Mouse (Mus musculus) right cerebral cortex, postnatal 4 days (tissue): ENCODE measurements at regions not wholly inside any gene's neighbourhood (a gene's known extent, or its start where the extent isn't known, plus 50 kb on each side); places are given as distances from the start of the nearest gene placed in this dataset.

ENCODE experiments used
- DNase-seq: peaks from one replicate; pipeline ENCODE4 v3.0.0-alpha.2; 2022

DNA sequence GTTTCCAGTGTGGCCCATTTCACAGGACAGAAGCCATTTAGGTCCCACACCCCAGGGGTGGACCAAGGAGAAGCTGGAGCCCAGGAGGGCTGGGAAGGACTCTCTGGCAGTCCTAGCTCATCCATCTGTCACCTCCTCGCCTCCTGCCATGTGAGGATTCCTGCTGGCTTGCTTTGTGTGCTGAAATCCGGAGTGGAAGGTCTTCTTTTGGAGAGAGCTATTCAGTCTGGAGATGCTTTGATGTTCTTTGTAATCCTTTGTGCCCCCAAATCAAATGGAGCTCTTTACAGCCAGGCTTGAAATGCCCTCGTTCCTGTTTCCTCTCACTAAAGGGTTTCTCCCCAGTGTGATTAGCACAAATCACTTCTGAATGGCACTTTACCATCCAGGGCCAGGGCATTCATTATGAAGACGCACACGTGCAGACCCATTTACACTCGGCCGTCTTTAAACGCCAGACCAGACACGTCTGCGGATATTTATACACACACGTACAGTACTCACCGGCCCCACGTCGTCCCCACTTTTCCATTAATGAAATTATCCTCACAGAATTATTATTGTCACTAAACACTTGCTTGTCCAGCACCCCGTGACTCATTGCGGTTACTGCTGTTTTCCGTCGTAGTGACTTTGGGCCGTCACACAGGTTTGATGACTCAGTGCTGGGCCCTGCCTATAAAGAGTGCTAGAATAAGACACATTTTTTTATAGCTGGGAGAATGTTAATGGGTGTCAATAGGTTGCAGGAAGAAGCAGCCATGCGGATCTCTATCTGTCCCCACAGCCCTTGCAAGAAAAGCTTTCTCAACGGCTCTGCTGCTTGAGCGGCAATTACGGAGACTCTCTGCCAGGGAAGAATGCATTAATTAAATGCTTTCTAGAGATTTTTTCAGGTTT is 356.0 kb upstream of the Kcnab2 start:
- DNase-seq = peak; percentile 22

DNA sequence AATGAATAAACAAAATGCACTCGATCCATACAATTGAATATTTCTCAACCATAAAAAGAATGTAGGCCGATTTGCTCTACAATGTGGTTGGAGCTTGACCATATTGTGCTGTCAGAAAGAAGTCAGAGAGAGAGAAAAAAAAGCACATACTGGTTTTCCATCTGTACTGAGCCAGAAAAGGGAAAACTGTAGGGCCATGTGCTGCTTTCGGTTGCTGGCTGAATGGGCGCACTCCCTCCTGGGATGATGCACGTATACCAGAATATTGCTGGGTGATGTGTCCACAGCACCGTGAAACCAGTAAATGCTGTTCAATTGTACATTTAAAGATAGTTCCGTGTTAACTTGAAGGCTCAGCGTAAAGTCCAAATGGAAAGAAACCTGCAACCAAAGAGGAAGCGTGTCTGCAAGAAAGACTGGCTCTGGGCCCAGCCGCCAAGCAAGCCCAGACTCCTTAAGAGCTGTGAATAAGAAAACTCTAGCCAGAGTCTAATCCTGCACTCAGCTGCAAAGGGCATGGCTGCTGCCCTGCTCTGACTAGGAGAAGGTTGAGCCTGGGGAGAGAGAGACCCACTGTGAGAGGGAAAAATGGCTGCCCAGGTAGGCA is 355.2 kb upstream of the Kcnab2 start:
- peak; percentile 69 for DNase-seq

GRCm38 (mm10) chr4:152825185-152825584 is 347.5 kb upstream of the Kcnab2 start:
- no peak for DNase-seq

GRCm38 (mm10) chr4:152816139-152816757 is 338.6 kb upstream of the Kcnab2 start:
- DNase-seq = no peak

DNA sequence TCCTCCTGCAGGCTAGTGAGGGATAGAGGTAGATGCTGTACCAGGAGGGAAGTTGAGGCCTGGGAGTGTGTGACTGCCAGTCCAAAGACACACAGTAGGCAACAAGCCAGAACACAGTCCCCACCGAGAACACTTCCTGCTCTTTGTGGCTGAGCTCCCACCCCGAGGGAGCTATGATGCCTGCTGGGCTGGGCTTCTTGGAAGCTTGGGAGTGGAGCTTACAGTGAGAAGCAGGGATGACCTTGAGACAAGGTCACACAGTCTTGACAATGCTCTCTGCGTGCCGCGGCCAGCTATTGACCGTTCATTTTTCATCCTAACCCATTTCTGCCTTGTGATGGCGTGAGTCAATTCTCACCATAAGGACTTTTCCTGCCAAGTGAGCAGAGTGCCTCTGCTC is 328.9 kb upstream of the Kcnab2 start:
- DNase-seq = no peak

DNA sequence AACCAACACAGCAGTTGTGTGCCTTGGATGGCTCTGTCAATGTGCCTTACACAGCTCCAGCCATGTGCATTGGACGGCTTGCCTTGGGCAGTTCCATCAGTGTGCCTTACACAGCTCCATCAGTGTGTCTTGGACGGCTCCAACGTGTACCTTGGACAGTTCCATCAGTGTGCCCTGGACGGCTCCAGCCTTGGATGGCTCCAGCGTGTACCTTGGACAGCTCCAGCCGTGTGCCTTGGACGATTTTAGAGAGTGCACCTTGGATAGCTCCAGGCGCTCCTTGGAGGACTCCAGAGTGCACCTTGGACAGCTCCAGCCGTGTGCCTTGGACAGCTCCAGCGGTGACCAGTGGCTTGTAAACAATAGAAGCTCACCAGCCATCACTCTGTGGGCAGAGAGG is 321.7 kb upstream of the Kcnab2 start:
- DNase-seq = no peak

DNA sequence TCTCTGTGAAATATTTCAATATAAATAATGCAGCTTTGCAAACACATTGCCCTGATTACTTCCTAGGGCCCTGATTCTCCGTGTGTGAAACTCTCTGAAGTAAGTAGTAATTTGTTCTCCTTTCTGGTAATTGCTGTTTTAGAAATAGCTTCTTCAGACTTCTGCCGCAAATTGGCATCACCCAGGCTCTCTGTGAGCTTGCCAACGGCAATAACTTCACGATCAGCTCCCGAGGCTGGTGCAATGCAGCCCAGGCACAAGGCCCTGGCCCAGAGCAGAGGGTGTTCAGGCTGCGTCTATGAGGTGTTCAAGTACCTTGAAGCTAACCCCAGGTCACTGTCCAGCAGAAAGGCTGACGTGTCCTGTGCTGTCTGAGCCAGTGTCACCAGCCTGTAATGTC is 310.8 kb upstream of the Kcnab2 start:
- DNase-seq = peak; percentile 32

DNA sequence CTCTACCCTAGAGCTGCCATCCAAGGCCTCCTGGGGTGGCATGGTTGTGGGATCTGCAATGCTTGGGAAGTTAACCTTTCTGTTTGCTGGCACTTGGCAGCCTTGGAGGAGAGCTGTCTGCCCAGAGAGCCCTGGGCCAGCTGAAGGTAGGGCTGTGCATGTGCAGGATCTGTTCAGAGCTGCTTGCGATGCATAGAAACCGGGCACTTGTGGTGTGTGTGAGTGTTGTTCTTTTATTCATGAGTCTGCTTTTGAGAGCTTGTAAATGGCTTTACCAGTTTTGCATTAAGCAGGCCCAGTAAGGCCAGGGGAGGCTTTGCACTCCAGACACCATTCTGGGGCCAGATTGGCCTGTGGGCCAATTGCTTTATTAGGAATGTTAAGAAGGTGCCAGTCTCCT is 307.3 kb upstream of the Kcnab2 start:
- no peak for DNase-seq

- no peak for DNase-seq
Observed at GRCm38 (mm10) chr4:152779526-152779925, 301.9 kb upstream of the Kcnab2 start.

GRCm38 (mm10) chr4:152775801-152776200 is 298.1 kb upstream of the Kcnab2 start:
- no peak for DNase-seq

DNA sequence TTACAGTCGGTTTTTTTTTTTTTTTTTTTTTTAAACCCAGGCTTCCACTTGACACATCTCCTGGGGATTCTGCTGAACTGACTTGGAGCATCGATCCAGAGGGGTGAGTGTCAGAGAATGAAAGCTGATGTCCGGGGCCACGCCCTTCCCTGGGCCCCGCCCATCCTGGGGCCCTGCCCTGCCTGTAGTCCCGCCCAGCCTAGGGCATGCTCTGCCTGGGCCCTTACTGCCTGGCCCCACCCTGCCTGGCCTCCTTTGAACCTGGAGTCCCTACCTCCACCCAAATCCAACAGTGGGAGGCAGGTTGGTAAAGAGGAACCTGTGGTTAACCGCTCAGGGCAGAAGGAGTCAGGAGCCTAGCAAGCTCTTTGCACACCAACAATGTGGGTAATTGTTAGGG is 293.7 kb upstream of the Kcnab2 start:
- no peak for DNase-seq

- DNase-seq = no peak
Observed at GRCm38 (mm10) chr4:152767372-152767771, 289.7 kb upstream of the Kcnab2 start.

- DNase-seq = no peak
Observed at GRCm38 (mm10) chr4:152763116-152763515, 285.4 kb upstream of the Kcnab2 start.

DNA sequence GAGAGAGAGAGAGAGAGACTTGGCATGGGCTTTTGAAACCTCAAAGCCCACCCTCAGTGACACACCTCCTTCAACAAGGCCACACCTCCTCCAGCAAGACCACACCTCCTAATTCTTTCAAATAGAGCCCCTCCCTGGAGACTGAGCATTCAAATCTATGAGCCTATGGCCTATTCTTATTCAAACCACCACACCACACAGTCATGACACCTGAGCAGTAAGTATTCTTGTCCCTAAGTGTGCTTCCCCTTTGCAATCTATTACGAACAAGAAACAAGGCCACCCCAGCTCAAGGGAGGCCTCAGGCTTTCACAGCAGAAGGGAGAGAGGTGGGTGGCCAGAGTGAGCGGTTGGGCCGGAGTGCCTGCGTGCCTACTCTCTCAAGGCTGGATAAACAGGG is 284.9 kb upstream of the Kcnab2 start:
- no peak for DNase-seq

- no peak for DNase-seq
Observed at GRCm38 (mm10) chr4:152757191-152757590, 279.5 kb upstream of the Kcnab2 start.

DNA sequence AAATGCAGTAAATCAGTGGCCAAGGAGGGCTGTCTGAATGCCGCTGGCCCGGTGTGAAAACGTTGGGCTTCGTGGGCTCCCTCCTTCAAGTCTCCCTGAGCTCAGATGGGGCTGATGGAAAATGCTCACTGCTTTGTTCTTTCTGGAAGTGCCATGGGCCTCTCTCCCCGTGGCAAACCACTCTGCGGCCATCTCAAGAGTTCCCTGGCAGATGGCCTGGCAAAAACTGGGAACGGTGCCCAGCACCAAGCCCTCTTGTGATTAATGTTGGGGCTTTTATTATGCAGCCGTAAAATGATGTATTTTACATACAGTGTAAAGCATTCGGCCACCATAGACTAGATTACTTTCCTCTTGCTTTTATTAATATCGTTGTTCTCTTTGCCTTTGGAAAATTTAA is 278.9 kb upstream of the Kcnab2 start:
- DNase-seq = peak; percentile 48

GRCm38 (mm10) chr4:152755756-152756155 is 278.1 kb upstream of the Kcnab2 start:
- DNase-seq = no peak

DNA sequence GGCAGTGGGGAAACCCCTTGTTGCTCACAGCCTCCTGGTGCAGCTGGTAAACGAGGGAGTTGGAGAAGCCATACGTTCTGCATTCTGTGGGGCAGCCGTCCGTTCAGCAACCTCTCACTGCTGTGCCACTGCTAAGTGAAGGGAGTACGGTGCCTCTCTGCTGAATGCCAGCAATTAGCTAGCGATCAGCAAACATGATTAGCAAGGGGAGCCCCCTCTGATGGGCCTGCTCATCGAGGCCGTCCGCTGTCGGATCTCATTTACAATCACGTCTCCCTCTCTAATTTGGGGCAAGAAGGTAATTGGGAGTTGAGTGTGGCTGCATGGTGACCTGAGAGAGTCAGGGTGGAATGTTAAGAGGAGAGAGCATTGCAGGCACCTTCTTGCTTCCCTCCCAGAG is 266.7 kb upstream of the Kcnab2 start:
- DNase-seq = no peak

- no peak for DNase-seq
Observed at GRCm38 (mm10) chr4:152733017-152733416, 255.3 kb upstream of the Kcnab2 start.

GRCm38 (mm10) chr4:152731988-152732387 is 254.3 kb upstream of the Kcnab2 start:
- peak; percentile 41 for DNase-seq

GRCm38 (mm10) chr4:152731082-152731720 is 253.5 kb upstream of the Kcnab2 start:
- no peak for DNase-seq

DNA sequence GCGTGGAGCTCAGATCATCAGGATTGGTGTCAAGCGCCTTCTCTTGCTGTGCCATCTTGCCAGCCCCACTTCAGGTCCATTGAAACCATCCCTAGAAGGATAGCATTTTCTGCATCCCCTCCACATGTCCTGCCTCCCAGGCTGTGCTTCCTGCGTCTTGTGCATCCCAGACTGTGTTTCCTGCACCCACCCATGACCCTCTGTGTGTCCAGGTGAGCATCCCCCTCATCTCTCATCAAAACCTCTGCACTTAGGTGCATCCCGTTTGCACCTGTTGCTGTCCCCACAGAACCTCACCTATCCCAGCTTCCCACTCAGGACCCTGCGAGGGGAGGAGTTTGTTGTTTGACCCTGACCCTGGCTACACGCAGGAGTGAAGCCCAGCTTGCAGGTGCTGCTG is 251.8 kb upstream of the Kcnab2 start:
- DNase-seq = no peak

- DNase-seq = no peak
Observed at GRCm38 (mm10) chr4:152725881-152726280, 248.2 kb upstream of the Kcnab2 start.

DNA sequence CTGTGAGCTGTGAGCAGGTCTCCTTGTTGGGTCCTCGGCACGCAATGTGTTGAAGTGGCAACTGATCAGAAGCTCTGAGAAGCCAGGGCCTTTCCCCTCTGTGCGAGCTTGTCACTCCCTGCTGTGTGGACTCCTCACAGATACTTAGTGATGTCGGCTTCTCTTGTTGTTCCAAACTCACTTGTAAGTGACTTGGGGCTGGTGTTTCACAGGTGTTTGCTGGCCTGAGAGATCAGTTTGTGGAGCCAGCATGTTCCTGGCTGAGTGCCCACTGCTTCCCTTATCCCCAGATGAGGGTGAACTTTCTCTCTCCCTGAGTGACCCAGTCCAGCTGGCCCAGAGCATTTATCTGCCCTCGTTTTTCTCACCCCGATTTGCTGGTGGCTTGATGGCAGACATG is 247.8 kb upstream of the Kcnab2 start:
- DNase-seq = peak; percentile 29
